Mouse (Mus musculus): ENCODE data around the gene Tgfb3.

The Tgfb3 gene

GRCm38 (mm10) chr12:86030932-86031331, 47.9 kb downstream of the Tgfb3 start:
- no peak for DNase-seq (ENCODE audit: low spot score)

- no peak for DNase-seq (ENCODE audit: low spot score)
Measured at GRCm38 (mm10) chr12:86027747-86028146, 51.1 kb downstream of the Tgfb3 start.

GRCm38 (mm10) chr12:86027000-86027399, 51.8 kb downstream of the Tgfb3 start:
- DNase-seq (ENCODE audit: low spot score): no peak

GRCm38 (mm10) chr12:86025480-86025879, 53.4 kb downstream of the Tgfb3 start:
- DNase-seq (ENCODE audit: low spot score): no peak

- no peak for DNase-seq (ENCODE audit: low spot score)
Measured at GRCm38 (mm10) chr12:86024426-86024825, 54.4 kb downstream of the Tgfb3 start.

- no peak for DNase-seq (ENCODE audit: low spot score)
Measured at GRCm38 (mm10) chr12:86023081-86023871, 55.6 kb downstream of the Tgfb3 start.

- DNase-seq (ENCODE audit: low spot score): no peak
Measured at GRCm38 (mm10) chr12:86022282-86022984, 56.4 kb downstream of the Tgfb3 start.

- DNase-seq (ENCODE audit: low spot score): no peak
Measured at GRCm38 (mm10) chr12:86021583-86021982, 57.3 kb downstream of the Tgfb3 start.

GRCm38 (mm10) chr12:86017360-86017759, 61.5 kb downstream of the Tgfb3 start:
- no peak for DNase-seq (ENCODE audit: low spot score)

- no peak for DNase-seq (ENCODE audit: low spot score)
Measured at GRCm38 (mm10) chr12:86015114-86015513, 63.7 kb downstream of the Tgfb3 start.

- no peak for DNase-seq (ENCODE audit: low spot score)
Measured at GRCm38 (mm10) chr12:86014621-86015020, 64.2 kb downstream of the Tgfb3 start.

- no peak for DNase-seq (ENCODE audit: low spot score)
Measured at GRCm38 (mm10) chr12:86014174-86014573, 64.7 kb downstream of the Tgfb3 start.

GRCm38 (mm10) chr12:86012195-86012594, 66.6 kb downstream of the Tgfb3 start:
- no peak for DNase-seq (ENCODE audit: low spot score)

GRCm38 (mm10) chr12:86010656-86011055, 68.2 kb downstream of the Tgfb3 start:
- DNase-seq (ENCODE audit: low spot score): no peak

GRCm38 (mm10) chr12:86007377-86007776, 71.5 kb downstream of the Tgfb3 start:
- no peak for DNase-seq (ENCODE audit: low spot score)
